Mouse (Mus musculus): ENCODE results near the gene Larp7.

DNA sequence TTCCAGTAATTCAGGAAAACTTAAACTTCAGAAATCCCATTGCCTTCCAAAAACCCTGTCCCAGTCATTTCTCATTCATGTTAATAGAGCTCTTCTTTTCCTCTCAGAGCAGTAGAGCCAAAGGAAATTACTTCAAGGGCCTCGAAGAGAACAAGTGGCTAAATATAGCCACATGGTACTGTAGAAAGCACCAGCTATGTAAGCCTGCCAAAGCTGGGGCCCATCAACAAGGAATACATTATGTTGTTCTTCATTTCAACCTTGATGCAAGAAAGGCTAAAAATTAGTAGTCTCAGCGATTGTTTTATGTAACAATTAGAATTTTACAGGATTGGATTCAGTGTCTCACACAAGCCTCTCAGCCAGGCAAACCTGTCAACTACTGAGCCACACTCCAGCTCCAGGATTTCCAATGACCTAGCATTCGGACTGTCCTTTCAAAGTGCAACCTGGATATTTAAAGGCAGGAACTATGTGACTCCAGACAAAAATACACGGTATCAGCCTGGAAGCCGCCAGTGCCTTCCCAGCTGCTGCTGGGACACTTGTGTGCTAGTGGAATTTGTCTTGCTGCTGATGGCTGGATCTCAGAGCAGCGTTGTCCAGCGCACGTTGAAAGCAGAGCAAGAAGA lies 27.8 kb downstream of the Larp7 start:
- TF ChIP-seq CTCF (IDR thresholded peaks at IDR 0.05; ENCODE audit: extremely low read depth, insufficient read depth, low read length) (no peak), POLR2A (IDR thresholded peaks at IDR 0.05; ENCODE audit: extremely low read depth, insufficient read depth, low read length) (no peak)
